Mouse (Mus musculus) kidney, embryonic 15.5 days (tissue): ENCODE data around the gene Slc5a11. TPM values are rescaled to one million over a fixed set of nuclear protein-coding genes. Genes with fewer than 3 reads are reported as not detected.
A peak's percentile ranks its signal among the peaks of the same experiment; 100 is the strongest.

ENCODE experiments used
- ATAC-seq: fragments of 200-750 bp; cut with Nextera tagmentation; replicated peaks from 2 replicates; pipeline ENCODE4 v1.8.0; 2017; ENCODE audit warnings: moderate TSS enrichment; ENCODE audit not compliant: low FRiP score
- H3K27ac ChIP-seq: fragments of 300-500 bp; sonication (generic); 2 replicates; pipeline ENCODE4 v1.5.1; 2015; ENCODE audit warnings: mild to moderate bottlenecking, inconsistent platforms
- H3K27me3 ChIP-seq: fragments of 300-500 bp; sonication (generic); 2 replicates; pipeline ENCODE4 v1.6.1; 2015; ENCODE audit warnings: inconsistent platforms
- H3K36me3 ChIP-seq: fragments of 300-500 bp; sonication (generic); 2 replicates; pipeline ENCODE4 v1.6.1; 2015; ENCODE audit warnings: inconsistent platforms
- H3K4me1 ChIP-seq: fragments of 300-500 bp; sonication (generic); 2 replicates; pipeline ENCODE4 v1.6.1; 2015; ENCODE audit warnings: inconsistent platforms
- H3K4me2 ChIP-seq: fragments of 300-500 bp; sonication (generic); 2 replicates; pipeline ENCODE4 v1.6.1; 2015; ENCODE audit warnings: moderate library complexity, mild to moderate bottlenecking, inconsistent platforms
- H3K4me3 ChIP-seq: fragments of 300-500 bp; sonication (generic); replicated peaks from 2 replicates; pipeline ENCODE4 v1.5.1; 2015; ENCODE audit warnings: mild to moderate bottlenecking, inconsistent platforms
- H3K9ac ChIP-seq: fragments of 300-500 bp; sonication (generic); 2 replicates; pipeline ENCODE4 v1.6.1; 2015; ENCODE audit warnings: mild to moderate bottlenecking, inconsistent platforms
- H3K9me3 ChIP-seq: fragments of 300-500 bp; sonication (generic); replicated peaks from 2 replicates; pipeline ENCODE4 v1.6.1; 2016; ENCODE audit warnings: inconsistent platforms
- WGBS: fragments of 180-500 bp; shearing (Covaris S2); methylation state at CpG from one replicate; pipeline ENCODE4 v1.1.7; 2015; ENCODE audit warnings: mixed read lengths; 5-methylcytosine and 5-hydroxymethylcytosine counted together
- polyA plus RNA-seq: library from polyadenylated mRNA; unstranded; fragments of >200 nt; fragmentation: Nextera tagmentation; extraction: Ambion mirVana; gene quantifications from 2 replicates; pipeline ENCODE4 v1.2.1, GENCODE M21; 2015

Gene Slc5a11
- polyA plus RNA-seq, 1 experiment from 2014 or later: 3.1 TPM

GRCm38 (mm10) chr7:123217448-123218354 lies 3.1 kb downstream of the Slc5a11 start:
- no peak for ATAC-seq
- Histone ChIP-seq H3K9ac (no peak overlapping the region), H3K4me1 (peaks cover 28% of the 10 kb centered on the region), H3K9me3 (no peaks in the 10 kb centered on the region), H3K36me3 (no peaks in the 10 kb centered on the region), H3K4me3 (no peak overlapping the region), H3K27me3 (no peaks in the 10 kb centered on the region), H3K4me2 (no peak overlapping the region), H3K27ac (no peak overlapping the region)
- 54% methylated on average over 7 of the region's 7 CpGs for WGBS

- Histone ChIP-seq H3K9ac (no peak overlapping the region), H3K36me3 (no peaks in the 10 kb centered on the region), H3K4me2 (no peak overlapping the region), H3K4me3 (no peak overlapping the region), H3K27ac (peak overlapping the region; percentile 56; the same call in 1 of the 2 replicates), H3K4me1 (peaks cover 30% of the 10 kb centered on the region), H3K9me3 (no peaks in the 10 kb centered on the region), H3K27me3 (no peaks in the 10 kb centered on the region)
- 36% methylated on average over 6 of the region's 6 CpGs for WGBS
- no peak for ATAC-seq
Measured at GRCm38 (mm10) chr7:123218620-123219019, 4.0 kb downstream of the Slc5a11 start.

GRCm38 (mm10) chr7:123219781-123220632 lies 5.4 kb downstream of the Slc5a11 start:
- Histone ChIP-seq H3K9ac (no peak overlapping the region), H3K27me3 (no peaks in the 10 kb centered on the region), H3K4me3 (no peak overlapping the region), H3K9me3 (no peaks in the 10 kb centered on the region), H3K4me1 (peaks cover 18% of the 10 kb centered on the region), H3K36me3 (no peaks in the 10 kb centered on the region), H3K4me2 (no peak overlapping the region), H3K27ac (peak overlapping the region; percentile 59; the same call in 1 of the 2 replicates)
- WGBS: 50% methylated on average over 13 of the region's 13 CpGs
- peak; percentile 75; the same call in 1 of the 2 replicates for ATAC-seq

- no peaks in the 10 kb centered on the region for H3K27me3 ChIP-seq
- H3K27ac ChIP-seq: 0 out of 2 replicates have a peak overlapping the region, but pooled peaks have one; percentile 51
- no peaks in the 10 kb centered on the region for H3K9me3 ChIP-seq
- no peaks in the 10 kb centered on the region for H3K36me3 ChIP-seq
- H3K4me2 ChIP-seq: no peak overlapping the region
- no peak overlapping the region for H3K9ac ChIP-seq
- ATAC-seq: no peak
- peaks cover 15% of the 10 kb centered on the region for H3K4me1 ChIP-seq
- H3K4me3 ChIP-seq: no peak overlapping the region
- whole genome bisulfite sequencing: 45% methylated on average over 2 of the region's 2 CpGs
Measured at GRCm38 (mm10) chr7:123220633-123220942, 6.0 kb downstream of the Slc5a11 start.

DNA sequence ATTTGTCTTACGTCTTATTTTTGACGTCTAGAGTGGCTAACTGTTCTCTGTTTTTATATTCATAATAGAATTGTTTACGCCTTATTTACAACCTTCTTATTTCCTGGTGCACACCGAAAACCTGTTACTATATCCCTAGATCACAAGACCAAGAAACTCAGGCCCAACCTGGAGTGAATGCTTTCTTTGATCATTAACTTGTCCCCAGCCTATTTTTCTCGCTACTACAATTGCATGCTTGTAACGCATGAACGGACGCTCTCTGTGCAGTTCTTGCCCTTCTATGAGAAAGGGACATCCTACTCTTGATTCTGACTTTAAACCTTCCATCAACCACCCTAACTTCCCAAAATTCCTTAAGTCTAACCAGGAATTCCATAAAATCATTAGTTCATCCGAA lies 9.5 kb downstream of the Slc5a11 start:
- H3K4me2 ChIP-seq: no peak overlapping the region
- ATAC-seq: peak; percentile 47
- H3K27me3 ChIP-seq: no peaks in the 10 kb centered on the region
- H3K36me3 ChIP-seq: no peaks in the 10 kb centered on the region
- no peaks in the 10 kb centered on the region for H3K9me3 ChIP-seq
- 55% methylated on average over 9 of the region's 9 CpGs for WGBS
- H3K4me1 ChIP-seq: peaks cover 15% of the 10 kb centered on the region
- no peak overlapping the region for H3K9ac ChIP-seq
- no peak overlapping the region for H3K27ac ChIP-seq
- no peak overlapping the region for H3K4me3 ChIP-seq

DNA sequence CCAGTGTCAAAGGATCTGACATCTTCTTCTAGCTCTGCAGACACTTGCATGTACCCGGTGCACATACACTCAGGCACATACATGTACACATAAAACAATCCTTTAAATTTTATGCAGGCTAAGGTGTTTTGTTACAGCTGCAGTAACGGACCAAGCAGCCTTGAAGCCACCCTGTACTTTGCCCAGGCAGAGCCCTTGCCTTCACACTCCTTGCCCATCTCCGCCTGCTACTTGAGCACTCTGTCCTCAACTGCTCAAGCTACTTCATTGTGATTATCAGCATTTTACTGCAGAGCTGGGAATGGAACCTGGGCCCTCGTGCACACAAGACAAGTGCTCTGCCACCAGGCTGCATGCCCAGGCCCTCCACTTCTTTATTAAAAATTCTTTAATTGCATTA lies 10.6 kb downstream of the Slc5a11 start:
- H3K4me1 ChIP-seq: peaks cover 10% of the 10 kb centered on the region
- H3K27me3 ChIP-seq: no peaks in the 10 kb centered on the region
- no peaks in the 10 kb centered on the region for H3K36me3 ChIP-seq
- no peaks in the 10 kb centered on the region for H3K9me3 ChIP-seq
- H3K9ac ChIP-seq: no peak overlapping the region
- ATAC-seq: no peak
- H3K27ac ChIP-seq: no peak overlapping the region
- no peak overlapping the region for H3K4me2 ChIP-seq
- H3K4me3 ChIP-seq: no peak overlapping the region
- WGBS: 80% methylated on average over 4 of the region's 4 CpGs

GRCm38 (mm10) chr7:123235449-123235848 lies 20.9 kb downstream of the Slc5a11 start:
- H3K27ac ChIP-seq: no peak overlapping the region
- no peak for ATAC-seq
- no peaks in the 10 kb centered on the region for H3K9me3 ChIP-seq
- no peak overlapping the region for H3K4me3 ChIP-seq
- H3K27me3 ChIP-seq: no peaks in the 10 kb centered on the region
- no peak overlapping the region for H3K9ac ChIP-seq
- no peaks in the 10 kb centered on the region for H3K4me1 ChIP-seq
- 23% methylated on average over 4 of the region's 4 CpGs for WGBS
- no peaks in the 10 kb centered on the region for H3K36me3 ChIP-seq
- no peak overlapping the region for H3K4me2 ChIP-seq

DNA sequence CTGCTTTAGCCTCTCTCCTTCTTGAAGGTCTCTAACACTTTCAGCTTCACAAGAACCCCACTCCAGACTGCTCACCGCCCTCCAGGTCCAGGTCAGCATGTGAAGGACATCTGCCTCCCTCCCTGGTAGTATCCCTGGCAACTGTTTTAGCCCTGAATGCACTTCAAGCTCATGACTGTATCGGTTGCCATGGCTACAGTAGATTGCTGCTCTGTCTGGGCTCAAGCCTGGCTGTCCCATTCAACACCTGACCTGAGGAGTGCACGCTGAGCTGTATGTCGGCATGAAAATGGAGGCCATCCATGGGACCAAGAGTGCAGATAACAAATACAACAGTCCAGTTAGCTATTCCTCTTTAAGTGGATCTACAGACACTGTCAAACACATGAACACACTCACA lies 24.0 kb downstream of the Slc5a11 start:
- Histone ChIP-seq H3K4me3 (no peak overlapping the region), H3K36me3 (no peaks in the 10 kb centered on the region), H3K4me2 (no peak overlapping the region), H3K27ac (no peak overlapping the region), H3K9ac (no peak overlapping the region), H3K27me3 (no peaks in the 10 kb centered on the region), H3K9me3 (no peaks in the 10 kb centered on the region), H3K4me1 (no peaks in the 10 kb centered on the region)
- no peak for ATAC-seq
- 79% methylated on average over 4 of the region's 4 CpGs for WGBS

DNA sequence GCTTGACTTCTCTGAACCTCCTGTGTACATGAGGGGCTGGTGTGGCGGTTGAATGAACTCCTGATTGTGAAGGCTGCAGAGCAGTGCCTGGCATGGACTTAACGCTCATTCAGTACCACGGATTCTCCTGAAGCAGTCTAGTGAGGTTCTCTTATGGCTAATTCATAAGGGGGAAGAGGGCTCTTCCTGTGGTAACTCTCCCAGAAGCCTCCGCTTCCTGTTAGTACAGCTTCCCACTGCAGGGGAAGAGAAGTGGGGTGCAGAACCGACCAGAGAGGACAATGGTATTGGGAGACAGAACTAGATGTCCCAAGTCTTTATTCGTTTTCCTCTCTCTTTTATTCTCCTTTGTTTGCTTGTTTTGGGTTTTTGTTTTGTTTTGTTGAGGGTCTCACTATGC lies 25.5 kb downstream of the Slc5a11 start:
- Histone ChIP-seq H3K9me3 (no peaks in the 10 kb centered on the region), H3K4me1 (no peaks in the 10 kb centered on the region), H3K4me2 (no peak overlapping the region), H3K27ac (no peak overlapping the region), H3K27me3 (no peaks in the 10 kb centered on the region), H3K36me3 (no peaks in the 10 kb centered on the region), H3K4me3 (no peak overlapping the region), H3K9ac (no peak overlapping the region)
- 74% methylated on average over 6 of the region's 6 CpGs for WGBS
- ATAC-seq: no peak

DNA sequence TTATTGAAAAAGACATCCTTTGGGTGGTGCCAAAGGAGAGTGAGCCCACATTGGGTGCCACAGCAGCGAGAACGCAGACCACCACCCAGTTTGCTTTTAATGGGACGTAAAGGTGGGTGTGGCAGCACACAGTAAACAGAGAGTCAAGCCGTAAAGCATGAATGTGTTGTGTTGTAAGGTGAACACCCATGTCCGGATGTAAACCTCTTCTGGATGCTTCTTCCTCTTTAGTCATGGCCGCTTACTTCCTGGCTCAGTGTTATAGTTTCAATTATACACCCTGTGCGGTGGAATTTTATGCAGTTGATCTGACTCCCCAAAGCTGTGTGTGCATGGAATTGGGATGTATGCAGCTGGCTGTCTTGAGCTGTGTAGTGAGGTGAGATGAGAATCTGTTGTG lies 27.7 kb downstream of the Slc5a11 start:
- no peak for ATAC-seq
- Histone ChIP-seq H3K4me1 (no peaks in the 10 kb centered on the region), H3K9me3 (no peaks in the 10 kb centered on the region), H3K27me3 (no peaks in the 10 kb centered on the region), H3K4me3 (no peak overlapping the region), H3K27ac (no peak overlapping the region), H3K36me3 (no peaks in the 10 kb centered on the region), H3K9ac (no peak overlapping the region), H3K4me2 (no peak overlapping the region)
- WGBS: 72% methylated on average over 7 of the region's 7 CpGs

- Histone ChIP-seq H3K36me3 (no peaks in the 10 kb centered on the region), H3K27me3 (no peaks in the 10 kb centered on the region), H3K27ac (no peak overlapping the region), H3K9ac (no peak overlapping the region), H3K4me1 (no peaks in the 10 kb centered on the region), H3K9me3 (no peaks in the 10 kb centered on the region), H3K4me3 (no peak overlapping the region), H3K4me2 (no peak overlapping the region)
- no peak for ATAC-seq
- 80% methylated on average over 1 of the region's 1 CpGs for WGBS
Measured at GRCm38 (mm10) chr7:123244833-123245232, 30.3 kb downstream of the Slc5a11 start.

DNA sequence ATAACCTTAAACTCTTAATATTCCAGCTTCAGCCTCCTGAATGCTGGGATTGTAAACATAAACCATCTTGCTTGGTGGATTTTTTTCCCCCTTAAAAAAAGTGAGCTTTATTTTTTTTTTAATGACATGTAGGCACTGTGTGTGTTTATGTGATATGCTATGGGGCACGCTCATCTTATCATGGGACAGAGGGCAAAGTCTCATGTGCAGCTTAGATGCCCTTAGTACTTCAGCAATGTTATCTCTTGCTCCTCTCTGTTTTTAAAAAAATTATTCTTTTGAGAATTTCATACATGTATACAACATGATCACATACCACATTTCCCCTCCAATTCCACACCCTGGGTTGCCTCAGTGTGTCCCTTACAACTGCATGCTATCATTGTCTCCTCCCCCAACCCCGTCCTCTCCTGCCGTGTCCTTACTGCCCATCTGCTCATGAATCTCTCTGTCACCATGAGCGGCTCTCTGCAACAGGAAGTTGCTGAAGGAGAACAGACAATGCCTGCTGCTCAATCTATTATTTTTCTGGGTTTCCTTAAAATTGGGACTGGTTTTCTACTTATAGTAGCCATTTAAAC lies 32.0 kb downstream of the Slc5a11 start:
- Histone ChIP-seq H3K36me3 (no peaks in the 10 kb centered on the region), H3K4me2 (no peak overlapping the region), H3K9me3 (no peaks in the 10 kb centered on the region), H3K4me1 (no peaks in the 10 kb centered on the region), H3K4me3 (no peak overlapping the region), H3K9ac (no peak overlapping the region), H3K27me3 (no peaks in the 10 kb centered on the region), H3K27ac (no peak overlapping the region)
- no peak for ATAC-seq
- 26% methylated on average over 4 of the region's 4 CpGs for WGBS
